Comparison of ENCODE assay signal across 8 mouse cellular contexts in the genomic region with DNA sequence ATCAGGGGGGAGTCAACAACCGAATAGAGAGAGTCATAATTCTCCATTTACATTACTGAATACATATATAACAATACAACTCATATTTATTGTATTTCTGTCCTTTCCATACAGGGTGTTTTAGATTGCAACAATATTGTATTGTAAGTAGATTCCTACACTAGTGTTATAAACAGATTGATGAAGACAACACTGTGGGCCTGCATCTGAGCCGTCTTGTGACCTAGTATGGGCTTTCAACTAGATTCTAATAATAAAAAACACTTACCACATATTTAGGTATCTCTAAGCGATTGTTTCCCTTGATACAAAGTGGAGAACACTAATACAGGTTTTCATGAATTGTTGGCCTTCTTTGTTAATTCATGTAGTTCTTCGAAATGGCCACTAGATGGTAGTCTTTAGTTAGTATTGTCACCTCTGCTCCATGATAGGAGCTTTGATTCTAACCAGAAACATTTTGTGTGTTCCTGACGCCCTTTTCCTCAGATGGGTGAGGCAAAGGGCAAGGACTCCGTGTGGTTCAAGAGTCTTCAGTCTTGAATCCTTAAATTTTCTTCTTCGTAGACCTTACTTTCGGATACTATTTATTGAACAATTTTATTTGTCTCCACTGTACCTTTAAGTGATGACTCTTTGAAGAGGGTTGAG.
A peak's percentile ranks its signal among the peaks of the same experiment; 100 is the strongest.
DNase-seq lines count a peak whose midpoint lies in the region; ATAC-seq and TF ChIP-seq lines count a peak whose summit lies in the region.

No protein-coding gene starts in this region.

- DNase-seq in layer of hippocampus, adult 2 months (ENCODE audit: low spot score in 2 of 2) = peak; percentile 36 to 51
- no peak for DNase-seq in layer of hippocampus, postnatal 25 days (ENCODE audit: extremely low spot score in 1 of 2, low spot score in 1 of 2)
- DNase-seq in ZHBTc4 (ENCODE audit: low read depth, low spot score) = peak; percentile 70
- peak; percentile 41 for DNase-seq in hindlimb bud, embryonic 11.5 days (ENCODE audit: extremely low spot score, low read depth, low spot score)
- peak; percentile 36 for DNase-seq in lung, postnatal 14 days
- no peak for DNase-seq in frontal cortex, postnatal 10 days (ENCODE audit: low spot score in 2 of 2)

- H3K36me3 ChIP-seq in small intestine, adult 2 months (ENCODE audit: control insufficient read depth, insufficient read depth, low read length) = no peaks in the 10 kb centered on the region

- ATAC-seq in erythroid progenitor cell, adult 5-6 weeks (replicated peaks; ENCODE audit: low FRiP score, poor library complexity, severe bottlenecking) = 0 out of 2 replicates have a peak, but pooled peaks have one; percentile 39

- peaks cover 13% of the 10 kb centered on the region; the same call in 1 of the 2 replicates for H3K4me1 ChIP-seq in small intestine, adult 2 months (ENCODE audit: control insufficient read depth, insufficient read depth, insufficient read length, low read length)

- H3K27ac ChIP-seq in layer of hippocampus, adult 2 months = peak overlapping the region; percentile 11; the same call in 1 of the 2 replicates
- peak overlapping the region; percentile 96 for H3K27ac ChIP-seq in small intestine, adult 2 months (ENCODE audit: insufficient read depth, low read depth, low read length)

- 16% methylated on average over 8 of the region's 8 CpGs for WGBS in small intestine, adult 2 months

- H3K4me3 ChIP-seq in layer of hippocampus, adult 2 months = peak overlapping the region; percentile 57
- H3K4me3 ChIP-seq in small intestine, adult 2 months (ENCODE audit: low read depth, low read length) = peak overlapping the region; percentile 43

- TF ChIP-seq POLR2A in small intestine, adult 2 months (IDR thresholded peaks at IDR 0.05; ENCODE audit: low read depth, low read length) = no peak

- TF ChIP-seq CTCF in layer of hippocampus, adult 2 months (conservative IDR thresholded peaks at IDR 0.05) = peak; percentile 93
- no peak for TF ChIP-seq CTCF in small intestine, adult 2 months (IDR thresholded peaks at IDR 0.05; ENCODE audit: extremely low read depth, insufficient read length, insufficient replicate concordance, low read depth, low read length)

- H3K27me3 ChIP-seq in small intestine, adult 2 months (ENCODE audit: control insufficient read depth, insufficient read depth, low read length) = no peaks in the 10 kb centered on the region

Comparison
In these comparisons a context has a peak if more than half of its experiments do, and no peak if none do; other contexts are left out.
1. DNase-seq: peak in layer of hippocampus, adult 2 months (2 of 2), ZHBTc4 (single experiment), hindlimb bud, embryonic 11.5 days (single experiment) and lung, postnatal 14 days (single experiment); none in layer of hippocampus, postnatal 25 days (0 of 2) and frontal cortex, postnatal 10 days (0 of 2).